Mouse (Mus musculus) cerebellum, adult 2 months (tissue): ENCODE results near the gene Neurog2. TPM values are rescaled to one million over a fixed set of nuclear protein-coding genes. Genes with fewer than 3 reads are reported as not detected.

Experiments used
- DNase-seq, 2 experiments: peaks; one replicate each; pipeline ENCODE4 v3.0.0; 2021
- H3K27ac ChIP-seq: fragments of 200-500 bp; 2 replicates; pipeline ENCODE4 v1.5.1; 2012; ENCODE audit warnings: low read length, control low read depth, inconsistent platforms; ENCODE audit not compliant: insufficient read depth
- H3K27me3 ChIP-seq: fragments of 200-500 bp; 2 replicates; pipeline ENCODE4 v1.6.1; 2012; ENCODE audit warnings: inconsistent platforms, mild to moderate bottlenecking, low read length, moderate library complexity; ENCODE audit not compliant: control insufficient read depth, insufficient read depth
- H3K4me1 ChIP-seq: fragments of 200-500 bp; 2 replicates; pipeline ENCODE4 v1.6.1; 2011; ENCODE audit warnings: low read length; ENCODE audit not compliant: control insufficient read depth, insufficient read depth
- H3K4me3 ChIP-seq: fragments of 200-500 bp; replicated peaks from 2 replicates; pipeline ENCODE3; 2011; ENCODE audit warnings: mild to moderate bottlenecking, low read depth, low read length, control low read depth; ENCODE audit not compliant: insufficient read depth
- CTCF ChIP-seq: fragments of 200-500 bp; IDR thresholded peaks from 2 replicates; pipeline ENCODE4 v1.5.1; 2011; ENCODE audit warnings: low read depth, mild to moderate bottlenecking, control low read depth, low read length, moderate library complexity, borderline replicate concordance; ENCODE audit not compliant: insufficient read depth
- POLR2A ChIP-seq: fragments of 200-500 bp; IDR thresholded peaks from 2 replicates; pipeline ENCODE4 v1.6.1; 2011; ENCODE audit warnings: low read length, control low read depth, borderline replicate concordance; ENCODE audit not compliant: insufficient read depth
- WGBS: fragments of 180-500 bp; shearing (Covaris S2); methylation state at CpG from one replicate; pipeline ENCODE4 v1.1.7; 2018; 5-methylcytosine and 5-hydroxymethylcytosine counted together
- polyA plus RNA-seq: library from polyadenylated mRNA; depleted of rRNA; stranded (reverse); fragments of >200 nt; gene quantifications from 2 replicates; pipeline ENCODE4 v1.2.3, GENCODE M21; 2012

Neurog2 gene
- polyA plus RNA-seq, 1 experiment: 0.31 TPM

- 3% methylated on average over 9 of the region's 9 CpGs for WGBS
- no peak for DNase-seq
- no peak for TF ChIP-seq CTCF
- TF ChIP-seq POLR2A: no peak
- no peak overlapping the region for H3K27ac ChIP-seq
- no peaks in the 10 kb centered on the region for H3K4me1 ChIP-seq
- H3K4me3 ChIP-seq: no peak overlapping the region
- H3K27me3 ChIP-seq: peaks cover 22% of the 10 kb centered on the region; the same call in 1 of the 2 replicates
Observed at GRCm38 (mm10) chr3:127627956-127628310, 5.0 kb upstream of the Neurog2 start.

- WGBS: 6% methylated on average over 37 of the region's 37 CpGs
Observed at GRCm38 (mm10) chr3:127628311-127629184, 4.4 kb upstream of the Neurog2 start.

GRCm38 (mm10) chr3:127630190-127630589 lies 2.7 kb upstream of the Neurog2 start:
- 22% methylated on average over 1 of the region's 1 CpGs for WGBS
- H3K4me1 ChIP-seq: no peaks in the 10 kb centered on the region

More at GRCm38 (mm10) chr3:127628311-127629184, 4.4 kb upstream of the Neurog2 start:
- TF ChIP-seq CTCF (no peak), POLR2A (no peak)
- no peaks in the 10 kb centered on the region for H3K4me1 ChIP-seq
- peaks cover 26% of the 10 kb centered on the region; the same call in 1 of the 2 replicates for H3K27me3 ChIP-seq
- no peak overlapping the region for H3K4me3 ChIP-seq
- H3K27ac ChIP-seq: no peak overlapping the region
- no peak for DNase-seq

GRCm38 (mm10) chr3:127630735-127631372 lies 2.1 kb upstream of the Neurog2 start:
- Histone ChIP-seq H3K27me3 (peaks cover 24% of the 10 kb centered on the region; the same call in 1 of the 2 replicates), H3K4me3 (no peak overlapping the region), H3K4me1 (no peaks in the 10 kb centered on the region), H3K27ac (no peak overlapping the region)
- TF ChIP-seq CTCF: no peak
- TF ChIP-seq POLR2A: no peak
- WGBS: 10% methylated on average over 17 of the region's 17 CpGs
- no peak for DNase-seq

More at GRCm38 (mm10) chr3:127630190-127630589, 2.7 kb upstream of the Neurog2 start:
- TF ChIP-seq POLR2A (no peak), CTCF (no peak)
- Histone ChIP-seq H3K27ac (no peak overlapping the region), H3K4me3 (no peak overlapping the region), H3K27me3 (peaks cover 26% of the 10 kb centered on the region; the same call in 1 of the 2 replicates)
- peak in 1 of 2 experiments; percentile 22 for DNase-seq

- Histone ChIP-seq H3K4me3 (no peak overlapping the region), H3K27me3 (peaks cover 20% of the 10 kb centered on the region; the same call in 1 of the 2 replicates), H3K27ac (no peak overlapping the region), H3K4me1 (no peaks in the 10 kb centered on the region)
- TF ChIP-seq POLR2A: no peak
- TF ChIP-seq CTCF: no peak
- DNase-seq: no peak
- WGBS: 1% methylated on average over 10 of the region's 10 CpGs
Observed at GRCm38 (mm10) chr3:127631582-127631981, 1.4 kb upstream of the Neurog2 start.

GRCm38 (mm10) chr3:127632531-127632930 lies 404 bp upstream of the Neurog2 start:
- peaks cover 13% of the 10 kb centered on the region; the same call in 1 of the 2 replicates for H3K27me3 ChIP-seq
- DNase-seq: peak; percentile 15 to 27
- no peaks in the 10 kb centered on the region for H3K4me1 ChIP-seq
- WGBS: 1% methylated on average over 32 of the region's 32 CpGs
- H3K4me3 ChIP-seq: no peak overlapping the region
- H3K27ac ChIP-seq: no peak overlapping the region
- TF ChIP-seq CTCF (no peak), POLR2A (no peak)

- DNase-seq: peak; percentile 54 to 71
- Histone ChIP-seq H3K4me1 (no peaks in the 10 kb centered on the region), H3K4me3 (peak overlapping the region; percentile 46), H3K27ac (no peak overlapping the region), H3K27me3 (peaks cover 11% of the 10 kb centered on the region; the same call in 1 of the 2 replicates)
- WGBS: 1% methylated on average over 58 of the region's 58 CpGs
- TF ChIP-seq POLR2A (no peak), CTCF (peak; percentile 66)
Observed at GRCm38 (mm10) chr3:127634101-127634983, 1.4 kb downstream of the Neurog2 start.
